ENCODE assay signal across 8 mouse cellular contexts in genomic region chr2:174438181-174438580, GRCm38 (mm10). TPM values are rescaled to one million over a fixed set of nuclear protein-coding genes. Genes with fewer than 3 reads are reported as not detected.
A peak's percentile ranks its signal among the peaks of the same experiment; 100 is the strongest.
DNase-seq lines count a peak whose midpoint lies in the region; ATAC-seq and TF ChIP-seq lines count a peak whose summit lies in the region.

No protein-coding gene starts in this region.

- TF ChIP-seq EP300 in lung, postnatal 0 days (IDR thresholded peaks at IDR 0.05): no peak

- no peaks in the 10 kb centered on the region for H3K27me3 ChIP-seq in lung, postnatal 0 days (replicated peaks; ENCODE audit: insufficient read depth, low read length)
- no peaks in the 10 kb centered on the region for H3K27me3 ChIP-seq in limb, embryonic 10.5 days (ENCODE audit: low read depth, poor library complexity, severe bottlenecking)
- H3K27me3 ChIP-seq in small intestine, adult 2 months (ENCODE audit: control insufficient read depth, insufficient read depth, low read length): no peaks in the 10 kb centered on the region

- H3K36me3 ChIP-seq in lung, postnatal 0 days (ENCODE audit: insufficient read depth, low read length): no peaks in the 10 kb centered on the region; the same call in 1 of the 2 replicates
- peaks cover 32% of the 10 kb centered on the region for H3K36me3 ChIP-seq in limb, embryonic 10.5 days
- H3K36me3 ChIP-seq in small intestine, adult 2 months (ENCODE audit: control insufficient read depth, insufficient read depth, low read length): peaks cover 22% of the 10 kb centered on the region

- no peak for TF ChIP-seq POLR2A in small intestine, adult 2 months (IDR thresholded peaks at IDR 0.05; ENCODE audit: low read depth, low read length)

- peak overlapping the region; percentile 74 for H3K4me2 ChIP-seq in lung, postnatal 0 days (replicated peaks; ENCODE audit: low read depth, low read length)

- TF ChIP-seq CTCF in lung, postnatal 0 days (IDR thresholded peaks at IDR 0.05): no peak
- TF ChIP-seq CTCF in small intestine, adult 2 months (IDR thresholded peaks at IDR 0.05; ENCODE audit: extremely low read depth, insufficient read length, insufficient replicate concordance, low read depth, low read length): no peak

- peak overlapping the region; percentile 59 for H3K9ac ChIP-seq in lung, postnatal 0 days (replicated peaks; ENCODE audit: low read depth)

- peak overlapping the region; percentile 55 for H3K27ac ChIP-seq in lung, postnatal 0 days (ENCODE audit: low read length)
- peak overlapping the region; percentile 90 for H3K27ac ChIP-seq in limb, embryonic 10.5 days
- H3K27ac ChIP-seq in small intestine, adult 2 months (ENCODE audit: insufficient read depth, low read depth, low read length): peak overlapping the region; percentile 81

- WGBS in lung, postnatal 0 days: 62% methylated on average over 11 of the region's 11 CpGs
- WGBS in limb, embryonic 10.5 days: 70% methylated on average over 11 of the region's 11 CpGs
- 41% methylated on average over 11 of the region's 11 CpGs for WGBS in small intestine, adult 2 months

- ATAC-seq in lung, postnatal 0 days: no peak

- H3K4me3 ChIP-seq in lung, postnatal 0 days (ENCODE audit: low read depth, low read length): peak overlapping the region; percentile 52
- H3K4me3 ChIP-seq in limb, embryonic 10.5 days: peak overlapping the region; percentile 72
- H3K4me3 ChIP-seq in small intestine, adult 2 months (ENCODE audit: low read depth, low read length): peak overlapping the region; percentile 86

- H3K4me1 ChIP-seq in lung, postnatal 0 days (ENCODE audit: insufficient read depth, low read depth, low read length): peaks cover 20% of the 10 kb centered on the region
- H3K4me1 ChIP-seq in limb, embryonic 10.5 days: peaks cover 44% of the 10 kb centered on the region
- H3K4me1 ChIP-seq in small intestine, adult 2 months (ENCODE audit: control insufficient read depth, insufficient read depth, insufficient read length, low read length): peaks cover 30% of the 10 kb centered on the region

- H3K9me3 ChIP-seq in lung, postnatal 0 days (ENCODE audit: low read length): no peaks in the 10 kb centered on the region
- no peaks in the 10 kb centered on the region for H3K9me3 ChIP-seq in limb, embryonic 10.5 days (replicated peaks)

- peak; percentile 32 for DNase-seq in adrenal gland, adult 2 months
- no peak for DNase-seq in adrenal gland, postnatal 25 days
- no peak for DNase-seq in lung, postnatal 0 days (ENCODE audit: low spot score)
- no peak for DNase-seq in lung, postnatal 14 days
- DNase-seq in limb, embryonic 10.5 days (ENCODE audit: low spot score): no peak
- no peak for DNase-seq in ovary, postnatal 36 days (ENCODE audit: low spot score)
- DNase-seq in kidney, postnatal 14 days: no peak

RNA-seq across cellular contexts. Expression of gene Ctsz, which starts 0.7 kb away (rescaled TPM):
- 100 to 1,000 TPM; 189 to 272 TPM for total RNA-seq in adrenal gland, adult 2 months (2021)
- polyA plus RNA-seq in adrenal gland, adult 2 months (2012; rRNA removed): 221 and 303 TPM in 2 replicates
- 133 and 134 TPM in 2 replicates for total RNA-seq in adrenal gland, postnatal 25 days (2021)
- 208 and 222 TPM in 2 replicates for polyA plus RNA-seq in lung, postnatal 0 days (2015; fragmentation: Nextera tagmentation; extraction: Ambion mirVana)
- polyA plus RNA-seq in limb, embryonic 10.5 days (2016; fragmentation: Nextera tagmentation; extraction: Ambion mirVana): 105 and 107 TPM in 2 replicates
- polyA plus RNA-seq in small intestine, adult 2 months (2012; rRNA removed): 253 and 363 TPM in 2 replicates

RNA-seq across cellular contexts. Expression of gene Tubb1, which starts 12.3 kb away (rescaled TPM):
- total RNA-seq in adrenal gland, adult 2 months (2021): 1 to 10 TPM in 1 of 2 experiments, under 1 TPM in 1; 0.61 to 1.1 TPM
- polyA plus RNA-seq in adrenal gland, adult 2 months (2012; rRNA removed): 0.28 and 0.66 TPM in 2 replicates
- total RNA-seq in adrenal gland, postnatal 25 days (2021): 0.73 TPM in 1 of 2 replicates, not detected in the other
- polyA plus RNA-seq in lung, postnatal 0 days (2015; fragmentation: Nextera tagmentation; extraction: Ambion mirVana): 10.5 and 11.3 TPM in 2 replicates
- polyA plus RNA-seq in limb, embryonic 10.5 days (2016; fragmentation: Nextera tagmentation; extraction: Ambion mirVana): 4.8 and 5.0 TPM in 2 replicates
- not detected in 2 replicates for polyA plus RNA-seq in small intestine, adult 2 months (2012; rRNA removed)

RNA-seq across cellular contexts. Expression of gene Nelfcd, which starts 22.6 kb away (rescaled TPM):
- total RNA-seq in adrenal gland, adult 2 months (2021): 10 to 100 TPM; 48.8 to 58.7 TPM
- polyA plus RNA-seq in adrenal gland, adult 2 months (2012; rRNA removed): 74.1 and 81.2 TPM in 2 replicates
- total RNA-seq in adrenal gland, postnatal 25 days (2021): 61.9 and 63.7 TPM in 2 replicates
- polyA plus RNA-seq in lung, postnatal 0 days (2015; fragmentation: Nextera tagmentation; extraction: Ambion mirVana): 54.3 and 59.1 TPM in 2 replicates
- 193 and 217 TPM in 2 replicates for polyA plus RNA-seq in limb, embryonic 10.5 days (2016; fragmentation: Nextera tagmentation; extraction: Ambion mirVana)
- polyA plus RNA-seq in small intestine, adult 2 months (2012; rRNA removed): 28.8 and 50.4 TPM in 2 replicates

RNA-seq across cellular contexts. Expression of gene Atp5e, which starts 25.7 kb away (rescaled TPM):
- 100 to 1,000 TPM; 289 to 654 TPM for total RNA-seq in adrenal gland, adult 2 months (2021)
- 402 and 484 TPM in 2 replicates for polyA plus RNA-seq in adrenal gland, adult 2 months (2012; rRNA removed)
- total RNA-seq in adrenal gland, postnatal 25 days (2021): 355 and 471 TPM in 2 replicates
- polyA plus RNA-seq in lung, postnatal 0 days (2015; fragmentation: Nextera tagmentation; extraction: Ambion mirVana): 591 and 652 TPM in 2 replicates
- 527 and 556 TPM in 2 replicates for polyA plus RNA-seq in limb, embryonic 10.5 days (2016; fragmentation: Nextera tagmentation; extraction: Ambion mirVana)
- polyA plus RNA-seq in small intestine, adult 2 months (2012; rRNA removed): 157 and 303 TPM in 2 replicates

RNA-seq across cellular contexts. Expression of gene Prelid3b, which starts 34.7 kb away (rescaled TPM):
- total RNA-seq in adrenal gland, adult 2 months (2021): 100 to 1,000 TPM; 120 to 137 TPM
- 33.9 and 39.0 TPM in 2 replicates for polyA plus RNA-seq in adrenal gland, adult 2 months (2012; rRNA removed)
- total RNA-seq in adrenal gland, postnatal 25 days (2021): 103 and 108 TPM in 2 replicates
- polyA plus RNA-seq in lung, postnatal 0 days (2015; fragmentation: Nextera tagmentation; extraction: Ambion mirVana): 64.9 and 68.9 TPM in 2 replicates
- 125 and 132 TPM in 2 replicates for polyA plus RNA-seq in limb, embryonic 10.5 days (2016; fragmentation: Nextera tagmentation; extraction: Ambion mirVana)
- polyA plus RNA-seq in small intestine, adult 2 months (2012; rRNA removed): 33.3 and 36.2 TPM in 2 replicates
